Comparison of ENCODE assay signal across 16 mouse cellular contexts in the genomic region with DNA sequence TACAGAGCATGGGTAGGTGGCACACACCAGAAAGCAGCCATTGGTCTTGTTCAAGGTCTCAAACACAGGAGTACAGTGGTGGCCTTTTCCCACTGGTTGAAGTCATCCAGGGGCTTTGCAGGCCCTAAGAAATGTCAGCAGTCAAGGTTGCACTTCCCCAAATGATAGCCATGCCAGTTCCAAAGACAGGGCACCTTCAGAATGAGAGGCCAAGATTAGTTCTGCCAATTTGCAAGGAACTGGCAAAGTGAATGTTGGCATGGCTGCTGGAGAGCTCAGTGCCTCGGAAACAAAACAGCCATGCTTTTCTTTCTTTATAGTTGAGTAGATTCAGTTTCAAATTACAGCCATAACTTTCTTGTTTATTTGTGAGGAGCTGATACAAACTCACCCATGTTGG. TPM values are rescaled to one million over a fixed set of nuclear protein-coding genes. Genes with fewer than 3 reads are reported as not detected.
DNase-seq lines count a peak whose midpoint lies in the region; TF ChIP-seq lines count a peak whose summit lies in the region.
"Had no signal": no experiment of that assay in that cellular context is flagged by ENCODE, and none has a peak within 500 bp of the region (broad histone marks: within the 10 kb centered on the region; RNA-seq: fewer than 3 reads in every experiment).

No protein-coding gene starts in this region.

- no peak overlapping the region for H3K27ac ChIP-seq in layer of hippocampus, adult 2 months
- H3K27ac ChIP-seq: embryonic facial prominence, embryonic 10.5 days; forebrain, embryonic 13.5 days; heart, embryonic 15.5 days; hindbrain, embryonic 10.5 days; hindbrain, embryonic 14.5 days; intestine, embryonic 15.5 days had no signal

- no peak for TF ChIP-seq CTCF in layer of hippocampus, adult 2 months (conservative IDR thresholded peaks at IDR 0.05)

- peak; percentile 36 for DNase-seq in adrenal gland, postnatal 14 days
- no peak for DNase-seq in adrenal gland, adult 18-20 months (ENCODE audit: low spot score in 2 of 2)
- DNase-seq in heart, adult 18-20 months, result peak; percentile 49 to 65
- DNase-seq in heart, postnatal 4 days, result no peak
- DNase-seq in layer of hippocampus, postnatal 14 days (ENCODE audit: low spot score in 2 of 2), result peak; percentile 6 to 20
- DNase-seq in layer of hippocampus, adult 2 months (ENCODE audit: low spot score in 2 of 2), result no peak
- no peak for DNase-seq in thymus, postnatal 36 days
- DNase-seq: adrenal gland, postnatal 36 days; forebrain, postnatal 0 days; kidney, adult 18-20 months had no signal

- no peak overlapping the region for H3K4me3 ChIP-seq in layer of hippocampus, adult 2 months
- H3K4me3 ChIP-seq: embryonic facial prominence, embryonic 10.5 days; forebrain, embryonic 13.5 days; heart, embryonic 15.5 days; hindbrain, embryonic 10.5 days; intestine, embryonic 15.5 days had no signal

RNA-seq across cellular contexts. Expression of gene Thrb, which starts 57.7 kb away (rescaled TPM):
- total RNA-seq in adrenal gland, postnatal 14 days (2021), result 44.3 and 56.0 TPM in 2 replicates
- total RNA-seq in adrenal gland, adult 18-20 months (2021), result 10 to 100 TPM; 27.0 to 92.2 TPM
- total RNA-seq in heart, adult 18-20 months (2021), result 10 to 100 TPM; 21.9 to 29.7 TPM
- total RNA-seq in heart, postnatal 4 days (2021), result 1 to 10 TPM; 3.4 to 5.4 TPM
- 10 to 100 TPM; 29.3 to 40.4 TPM for total RNA-seq in layer of hippocampus, postnatal 14 days (2021)
- total RNA-seq in layer of hippocampus, adult 2 months (2021), result 10 to 100 TPM; 42.8 to 45.0 TPM

Comparison
In these comparisons a context has a peak if more than half of its experiments do, and no peak if none do; other contexts are left out.
1. DNase-seq: peak in adrenal gland, postnatal 14 days (single experiment), heart, adult 18-20 months (2 of 2) and layer of hippocampus, postnatal 14 days (2 of 2); none in adrenal gland, adult 18-20 months (0 of 2), heart, postnatal 4 days (single experiment), layer of hippocampus, adult 2 months (0 of 2) and thymus, postnatal 36 days (0 of 2).